Mouse (Mus musculus): Measurements from ENCODE around the gene Pidd1. TPM values are rescaled to one million over a fixed set of nuclear protein-coding genes. Genes with fewer than 3 reads are reported as not detected.

Gene Pidd1
- polyA plus RNA-seq, 1 experiment from 2014 or later, result 22.3 TPM

GRCm38 (mm10) chr7:141432186-141432611 lies 11.6 kb downstream of the Pidd1 start:
- Histone ChIP-seq H3K9ac (ENCODE audit: low read length) (no peak overlapping the region), H3K4me3 (ENCODE audit: low read depth, low read length) (no peak overlapping the region), H3K9me3 (ENCODE audit: control insufficient read depth, low read length) (no peaks in the 10 kb centered on the region), H3K4me2 (ENCODE audit: low read depth, low read length, severe bottlenecking) (no peak overlapping the region), H3K36me3 (ENCODE audit: control insufficient read depth, insufficient read depth, low read length) (peaks cover 3% of the 10 kb centered on the region; the same call in 1 of the 2 replicates), H3K27me3 (ENCODE audit: control insufficient read depth, insufficient read depth, low read length) (no peaks in the 10 kb centered on the region), H3K4me1 (replicated peaks; ENCODE audit: control insufficient read depth, insufficient read depth, low read length) (peaks cover 24% of the 10 kb centered on the region), H3K27ac (ENCODE audit: low read depth, low read length) (no peak overlapping the region)
- DNase-seq (ENCODE audit: low spot score) (no peak), ATAC-seq (replicated peaks; ENCODE audit: low FRiP score) (no peak)
- 90% methylated on average over 8 of the region's 8 CpGs for WGBS

DNA sequence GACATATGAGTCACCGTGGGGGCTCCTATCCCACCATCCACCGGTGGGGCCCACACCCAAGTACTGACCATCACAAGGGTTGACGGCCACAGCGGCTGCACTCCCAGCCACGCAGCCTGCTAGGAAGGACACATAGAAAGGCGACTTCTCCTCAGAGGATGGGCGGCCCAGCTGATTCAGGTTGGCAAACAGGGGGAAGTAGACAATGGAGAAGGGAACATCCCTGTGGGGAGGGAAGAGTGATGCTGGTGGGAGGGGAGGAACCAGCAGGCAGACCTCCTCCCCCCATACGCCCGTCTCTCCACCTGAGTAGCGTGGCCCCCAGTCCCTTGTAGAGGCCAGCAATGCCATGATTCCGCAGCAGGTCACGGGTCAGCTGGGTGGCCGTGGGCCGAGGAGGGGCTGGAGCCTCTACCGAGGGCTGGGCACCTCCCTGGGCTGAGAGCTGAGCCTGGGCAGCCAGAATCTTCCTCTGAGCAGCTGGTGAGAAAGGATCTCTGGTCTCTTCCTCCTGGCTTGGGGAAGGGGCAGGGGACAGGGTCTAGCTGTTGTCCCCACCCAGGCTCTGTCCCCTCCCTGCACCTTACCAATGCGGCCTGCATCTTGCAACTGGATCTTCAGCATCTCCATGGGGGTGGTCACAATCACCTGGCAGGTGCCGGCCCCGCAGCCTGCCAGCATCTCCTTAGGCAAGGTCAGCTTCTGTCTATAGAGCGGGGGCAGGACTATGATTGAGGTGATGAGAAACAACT lies 12.2 kb downstream of the Pidd1 start:
- no peak overlapping the region for H3K27ac ChIP-seq (ENCODE audit: low read depth, low read length)
- H3K36me3 ChIP-seq (ENCODE audit: control insufficient read depth, insufficient read depth, low read length), result peaks cover 3% of the 10 kb centered on the region; the same call in 1 of the 2 replicates
- no peaks in the 10 kb centered on the region for H3K27me3 ChIP-seq (ENCODE audit: control insufficient read depth, insufficient read depth, low read length)
- ATAC-seq (replicated peaks; ENCODE audit: low FRiP score), result no peak
- no peak overlapping the region for H3K9ac ChIP-seq (ENCODE audit: low read length)
- peaks cover 19% of the 10 kb centered on the region for H3K4me1 ChIP-seq (replicated peaks; ENCODE audit: control insufficient read depth, insufficient read depth, low read length)
- no peaks in the 10 kb centered on the region for H3K9me3 ChIP-seq (ENCODE audit: control insufficient read depth, low read length)
- DNase-seq (ENCODE audit: low spot score), result no peak
- H3K4me3 ChIP-seq (ENCODE audit: low read depth, low read length), result no peak overlapping the region
- no peak overlapping the region for H3K4me2 ChIP-seq (ENCODE audit: low read depth, low read length, severe bottlenecking)
- 91% methylated on average over 19 of the region's 19 CpGs for WGBS

DNA sequence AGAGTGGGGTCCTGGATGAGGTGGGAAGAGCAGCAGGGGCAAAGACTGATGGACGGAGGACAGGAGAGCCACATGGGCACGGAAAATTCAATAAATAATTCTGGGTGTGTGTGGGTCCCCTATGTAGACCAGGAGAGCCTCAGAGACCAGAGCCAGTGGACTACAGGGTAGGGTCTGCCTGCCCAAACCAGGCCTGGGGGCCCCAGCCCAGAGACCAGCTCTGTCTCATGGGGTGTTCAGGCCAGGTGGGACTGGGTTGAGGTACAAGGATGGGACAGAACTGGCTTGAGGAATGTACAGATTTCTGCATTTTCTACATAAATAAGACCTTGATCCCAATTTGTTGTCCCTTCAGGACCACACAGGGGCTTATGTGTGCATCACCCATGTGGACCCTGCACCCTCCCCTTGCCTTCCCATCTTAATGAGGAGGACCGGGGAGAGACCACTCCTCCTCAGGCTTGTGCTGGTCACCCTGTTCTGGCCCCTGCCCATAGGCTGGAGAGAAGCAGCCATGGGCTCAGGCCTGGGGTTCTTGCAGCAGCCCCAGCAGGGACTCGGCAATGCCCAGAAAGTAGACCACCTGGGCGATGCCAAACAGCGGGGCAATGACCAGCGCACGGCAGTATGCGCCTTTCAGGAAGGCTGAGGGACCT lies 13.1 kb downstream of the Pidd1 start:
- no peak overlapping the region for H3K9ac ChIP-seq (ENCODE audit: low read length)
- no peak overlapping the region for H3K4me2 ChIP-seq (ENCODE audit: low read depth, low read length, severe bottlenecking)
- no peaks in the 10 kb centered on the region for H3K9me3 ChIP-seq (ENCODE audit: control insufficient read depth, low read length)

GRCm38 (mm10) chr7:141429840-141430584 lies 13.8 kb downstream of the Pidd1 start:
- no peak for DNase-seq (ENCODE audit: low spot score)
- ATAC-seq (replicated peaks; ENCODE audit: low FRiP score), result no peak
- no peak overlapping the region for H3K27ac ChIP-seq (ENCODE audit: low read depth, low read length)
- no peaks in the 10 kb centered on the region for H3K9me3 ChIP-seq (ENCODE audit: control insufficient read depth, low read length)
- 71% methylated on average over 9 of the region's 9 CpGs for WGBS
- H3K27me3 ChIP-seq (ENCODE audit: control insufficient read depth, insufficient read depth, low read length), result no peaks in the 10 kb centered on the region
- peaks cover 12% of the 10 kb centered on the region for H3K4me1 ChIP-seq (replicated peaks; ENCODE audit: control insufficient read depth, insufficient read depth, low read length)
- H3K4me3 ChIP-seq (ENCODE audit: low read depth, low read length), result peak overlapping the region; percentile 36; the same call in 1 of the 2 replicates
- H3K4me2 ChIP-seq (ENCODE audit: low read depth, low read length, severe bottlenecking), result peak overlapping the region; percentile 64; the same call in 1 of the 2 replicates
- H3K9ac ChIP-seq (ENCODE audit: low read length), result peak overlapping the region; percentile 57; the same call in 1 of the 2 replicates
- H3K36me3 ChIP-seq (ENCODE audit: control insufficient read depth, insufficient read depth, low read length), result peaks cover 3% of the 10 kb centered on the region; the same call in 1 of the 2 replicates

More for the DNA sequence above, 13.1 kb downstream of the Pidd1 start:
- peaks cover 3% of the 10 kb centered on the region; the same call in 1 of the 2 replicates for H3K36me3 ChIP-seq (ENCODE audit: control insufficient read depth, insufficient read depth, low read length)
- no peak overlapping the region for H3K27ac ChIP-seq (ENCODE audit: low read depth, low read length)
- H3K27me3 ChIP-seq (ENCODE audit: control insufficient read depth, insufficient read depth, low read length), result no peaks in the 10 kb centered on the region
- DNase-seq (ENCODE audit: low spot score) (peak; percentile 49), ATAC-seq (replicated peaks; ENCODE audit: low FRiP score) (no peak)
- WGBS, result 94% methylated on average over 9 of the region's 9 CpGs
- H3K4me1 ChIP-seq (replicated peaks; ENCODE audit: control insufficient read depth, insufficient read depth, low read length), result peaks cover 17% of the 10 kb centered on the region
- no peak overlapping the region for H3K4me3 ChIP-seq (ENCODE audit: low read depth, low read length)

DNA sequence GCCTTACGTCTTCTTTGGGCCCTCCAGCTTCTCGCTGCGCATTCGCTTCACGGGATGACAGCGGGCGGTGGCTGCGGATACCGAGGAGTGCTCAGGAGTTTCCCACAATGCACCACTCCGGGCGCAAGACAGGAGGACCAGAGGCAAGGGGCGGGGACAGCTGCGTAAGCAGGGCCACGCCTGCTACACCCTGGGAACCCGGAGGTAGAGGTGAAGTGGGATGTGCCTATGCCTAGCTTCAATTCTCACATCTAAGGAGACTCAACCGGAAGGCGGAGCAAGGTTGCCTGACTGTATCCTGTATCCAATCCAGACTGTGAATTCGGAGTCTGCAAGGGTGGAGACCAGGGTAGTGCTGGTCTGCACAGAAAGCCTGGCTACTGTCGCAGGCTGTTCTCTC lies 14.5 kb downstream of the Pidd1 start, which contains the start of gene Cend1:
Gene Cend1 (minus strand): TSS at position 182 of the 400 bp plus-strand sequence.
- Histone ChIP-seq H3K9ac (ENCODE audit: low read length) (peak within 1 kb of the TSS; percentile 57), H3K27ac (ENCODE audit: low read depth, low read length) (no peak within 1 kb of the TSS), H3K9me3 (ENCODE audit: control insufficient read depth, low read length) (no peaks in the 10 kb centered on the region), H3K27me3 (ENCODE audit: control insufficient read depth, insufficient read depth, low read length) (no peaks in the 10 kb centered on the region), H3K4me3 (ENCODE audit: low read depth, low read length) (peak within 1 kb of the TSS; percentile 36), H3K36me3 (ENCODE audit: control insufficient read depth, insufficient read depth, low read length) (peaks cover 3% of the 10 kb centered on the region; the same call in 1 of the 2 replicates), H3K4me2 (ENCODE audit: low read depth, low read length, severe bottlenecking) (peak within 1 kb of the TSS; percentile 64), H3K4me1 (replicated peaks; ENCODE audit: control insufficient read depth, insufficient read depth, low read length) (peaks cover 5% of the 10 kb centered on the region; the same call in 1 of the 2 replicates)
- DNase-seq (ENCODE audit: low spot score) (peak; percentile 86), ATAC-seq (replicated peaks; ENCODE audit: low FRiP score) (peak; percentile 86)
- WGBS, result 3% methylated on average over 19 of the region's 19 CpGs

DNA sequence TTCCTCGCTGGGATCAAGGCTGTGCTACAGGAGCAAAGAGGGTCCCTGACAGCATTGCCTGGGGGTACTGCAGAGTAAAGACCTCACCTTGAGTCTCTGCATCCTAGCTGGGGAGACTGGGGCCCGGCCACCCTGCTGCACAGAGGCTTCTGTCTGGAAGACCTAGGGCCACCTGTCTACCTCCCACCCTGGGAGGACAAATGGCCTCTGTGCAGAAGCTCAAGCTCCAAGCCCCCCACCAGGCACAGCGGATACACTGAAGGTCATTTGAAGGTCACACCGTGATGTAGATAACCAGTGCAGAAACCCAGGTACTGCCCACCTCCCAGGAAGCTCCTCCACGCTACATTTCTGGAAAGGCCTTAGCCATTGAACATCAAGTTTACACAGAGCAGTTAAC lies 15.1 kb downstream of the Pidd1 start:
- DNase-seq (ENCODE audit: low spot score) (no peak), ATAC-seq (replicated peaks; ENCODE audit: low FRiP score) (no peak; the same call in 1 of the 2 replicates)
- H3K4me1 ChIP-seq (replicated peaks; ENCODE audit: control insufficient read depth, insufficient read depth, low read length), result peaks cover 4% of the 10 kb centered on the region; the same call in 1 of the 2 replicates
- 48% methylated on average over 5 of the region's 5 CpGs for WGBS
- no peaks in the 10 kb centered on the region for H3K9me3 ChIP-seq (ENCODE audit: control insufficient read depth, low read length)
- H3K4me3 ChIP-seq (ENCODE audit: low read depth, low read length), result peak overlapping the region; percentile 36
- peaks cover 3% of the 10 kb centered on the region; the same call in 1 of the 2 replicates for H3K36me3 ChIP-seq (ENCODE audit: control insufficient read depth, insufficient read depth, low read length)
- no peaks in the 10 kb centered on the region for H3K27me3 ChIP-seq (ENCODE audit: control insufficient read depth, insufficient read depth, low read length)
- H3K4me2 ChIP-seq (ENCODE audit: low read depth, low read length, severe bottlenecking), result peak overlapping the region; percentile 64
- H3K27ac ChIP-seq (ENCODE audit: low read depth, low read length), result no peak overlapping the region
- H3K9ac ChIP-seq (ENCODE audit: low read length), result peak overlapping the region; percentile 57

GRCm38 (mm10) chr7:141426948-141427730 lies 16.7 kb downstream of the Pidd1 start:
- no peak for ATAC-seq (replicated peaks; ENCODE audit: low FRiP score)
- Histone ChIP-seq H3K27me3 (ENCODE audit: control insufficient read depth, insufficient read depth, low read length) (no peaks in the 10 kb centered on the region), H3K9ac (ENCODE audit: low read length) (no peak overlapping the region), H3K9me3 (ENCODE audit: control insufficient read depth, low read length) (no peaks in the 10 kb centered on the region), H3K4me1 (replicated peaks; ENCODE audit: control insufficient read depth, insufficient read depth, low read length) (peaks cover 4% of the 10 kb centered on the region; the same call in 1 of the 2 replicates), H3K4me3 (ENCODE audit: low read depth, low read length) (no peak overlapping the region), H3K36me3 (ENCODE audit: control insufficient read depth, insufficient read depth, low read length) (peaks cover 3% of the 10 kb centered on the region; the same call in 1 of the 2 replicates), H3K27ac (ENCODE audit: low read depth, low read length) (no peak overlapping the region), H3K4me2 (ENCODE audit: low read depth, low read length, severe bottlenecking) (no peak overlapping the region)
- no peak for DNase-seq (ENCODE audit: low spot score)
- 84% methylated on average over 12 of the region's 12 CpGs for WGBS
